In the genomic region with DNA sequence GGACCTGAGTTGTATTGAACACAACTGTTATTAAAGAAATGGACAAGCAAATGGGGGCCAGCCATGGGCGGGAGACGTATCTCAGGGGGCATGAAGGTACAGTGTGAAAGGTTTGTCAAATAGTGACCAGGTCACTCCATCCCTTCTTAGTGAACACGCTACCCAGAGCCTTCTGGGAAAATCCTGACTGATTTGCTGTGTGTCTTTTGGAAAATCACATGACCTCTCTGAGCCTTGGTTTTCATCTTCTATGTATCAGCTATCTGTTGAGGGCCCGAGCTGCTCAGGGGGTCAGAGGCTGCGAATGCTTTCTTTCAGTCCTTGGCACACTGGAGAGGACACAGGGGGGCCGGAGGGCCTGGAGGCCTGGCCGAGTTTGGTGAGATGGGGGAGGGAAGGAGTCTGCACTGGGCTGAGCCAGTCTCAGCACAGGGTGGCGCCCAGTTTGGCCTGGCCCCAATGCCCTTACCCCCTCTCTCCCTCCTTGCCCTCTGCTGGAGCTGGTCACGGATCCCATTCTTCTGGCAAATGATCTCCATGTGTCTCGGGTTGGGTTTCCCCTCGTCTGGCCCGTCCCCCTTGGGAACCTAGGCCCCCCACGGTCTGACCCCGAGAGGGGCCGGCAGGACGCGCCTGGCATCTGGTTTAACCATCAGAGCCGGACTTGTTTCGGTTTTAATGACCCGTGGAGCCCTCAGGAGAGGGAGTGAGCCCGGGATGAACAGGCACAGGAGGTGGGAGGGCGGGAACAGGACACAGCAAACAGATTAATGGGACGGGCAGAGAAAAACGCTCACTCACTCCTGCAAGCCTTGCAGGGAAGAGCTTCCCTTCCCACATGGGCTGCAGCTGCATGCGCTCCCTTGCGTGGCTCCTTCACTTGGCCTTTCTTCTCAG, we compare ENCODE assay signal across 9 mouse cellular contexts.
A peak's percentile ranks its signal among the peaks of the same experiment; 100 is the strongest.
DNase-seq lines count a peak whose midpoint lies in the region; ATAC-seq and TF ChIP-seq lines count a peak whose summit lies in the region.
"Had no signal": no experiment of that assay in that cellular context is flagged by ENCODE, and none has a peak within 500 bp of the region (broad histone marks: within the 10 kb centered on the region; RNA-seq: fewer than 3 reads in every experiment).

No protein-coding gene starts in this region.

- DNase-seq in heart, adult 18-20 months = peak; percentile 44 to 70
- no peak for DNase-seq in heart, postnatal 25 days (ENCODE audit: low spot score)
- peak; percentile 48 for DNase-seq in gastrocnemius, postnatal 10 days
- no peak for DNase-seq in midbrain, postnatal 0 days (ENCODE audit: low spot score)
- no peak for DNase-seq in cerebellum, postnatal 4 days (ENCODE audit: low spot score in 2 of 2)
- no peak for DNase-seq in left cerebral cortex, adult 11 months (ENCODE audit: low spot score)

- H3K4me1 ChIP-seq in intestine, embryonic 16.5 days (ENCODE audit: control insufficient read depth, insufficient read depth, low read length) = peaks cover 16% of the 10 kb centered on the region
- peaks cover under 1% of the 10 kb centered on the region; the same call in 1 of the 2 replicates for H3K4me1 ChIP-seq in midbrain, postnatal 0 days (ENCODE audit: insufficient read depth, low read length)

- H3K9ac ChIP-seq in intestine, embryonic 16.5 days (ENCODE audit: low read depth, low read length) = peak overlapping the region; percentile 50
- H3K9ac ChIP-seq in midbrain, postnatal 0 days (replicated peaks; ENCODE audit: low read length, poor library complexity, severe bottlenecking) = no peak overlapping the region

- H3K36me3 ChIP-seq in intestine, embryonic 16.5 days (ENCODE audit: control insufficient read depth, insufficient read depth, low read length) = no peaks in the 10 kb centered on the region
- no peaks in the 10 kb centered on the region for H3K36me3 ChIP-seq in midbrain, postnatal 0 days (ENCODE audit: insufficient read depth, low read length)

- 20% methylated on average over 26 of the region's 26 CpGs for WGBS in intestine, embryonic 16.5 days
- 20% methylated on average over 25 of the region's 26 CpGs for WGBS in midbrain, postnatal 0 days

- H3K9me3 ChIP-seq in intestine, embryonic 16.5 days (ENCODE audit: control insufficient read depth, low read length) = no peaks in the 10 kb centered on the region
- H3K9me3 ChIP-seq in midbrain, postnatal 0 days (ENCODE audit: low read length) = no peaks in the 10 kb centered on the region

- TF ChIP-seq CTCF in midbrain, postnatal 0 days (IDR thresholded peaks at IDR 0.05) = no peak

- H3K4me3 ChIP-seq in intestine, embryonic 16.5 days (ENCODE audit: low read length) = peak overlapping the region; percentile 3; the same call in 1 of the 2 replicates
- H3K4me3 ChIP-seq in midbrain, postnatal 0 days (ENCODE audit: low read depth, low read length) = no peak overlapping the region
- H3K4me3 ChIP-seq: erythroblast, embryonic 14.5 days had no signal

- H3K27ac ChIP-seq in intestine, embryonic 16.5 days (ENCODE audit: low read length) = no peak overlapping the region
- H3K27ac ChIP-seq in midbrain, postnatal 0 days (ENCODE audit: low read depth, low read length) = no peak overlapping the region

- H3K27me3 ChIP-seq in intestine, embryonic 16.5 days (replicated peaks; ENCODE audit: control insufficient read depth, insufficient read depth, low read length) = no peaks in the 10 kb centered on the region
- no peaks in the 10 kb centered on the region for H3K27me3 ChIP-seq in midbrain, postnatal 0 days (ENCODE audit: insufficient read depth, low read length)

- intact Hi-C loops in heart, postnatal 25 days (cut with DNase I) = loop anchor here (5.0 kb wide), 1 partner anchor 114 kb away; the partner anchor contains the start of gene Mn1

- no peak for ATAC-seq in intestine, embryonic 16.5 days
- ATAC-seq in midbrain, postnatal 0 days (ENCODE audit: low FRiP score) = 0 out of 2 replicates have a peak, but pooled peaks have one; percentile 39
- ATAC-seq in cerebellum, adult (ENCODE audit: insufficient number of reproducible peaks, low FRiP score, low TSS enrichment) = no peak

- peak overlapping the region; percentile 38; the same call in 1 of the 2 replicates for H3K4me2 ChIP-seq in intestine, embryonic 16.5 days (ENCODE audit: low read depth, low read length)
- no peak overlapping the region for H3K4me2 ChIP-seq in midbrain, postnatal 0 days (ENCODE audit: low read depth, low read length, poor library complexity, severe bottlenecking)

Comparison
In these comparisons a context has a peak if more than half of its experiments do, and no peak if none do; other contexts are left out.
1. DNase-seq: peak in heart, adult 18-20 months (2 of 2) and gastrocnemius, postnatal 10 days (single experiment); none in heart, postnatal 25 days (single experiment), midbrain, postnatal 0 days (single experiment), cerebellum, postnatal 4 days (0 of 2) and left cerebral cortex, adult 11 months (single experiment).